Mouse (Mus musculus) heart, adult 2 months (tissue): ENCODE data around the gene Ccdc80. TPM values are rescaled to one million over a fixed set of nuclear protein-coding genes. Genes with fewer than 3 reads are reported as not detected.

Source experiments
- DNase-seq, 2 experiments: peaks; one replicate each; pipeline ENCODE4 v3.0.0; 2021
- H3K27ac ChIP-seq: fragments of 200-600 bp; 2 replicates; pipeline ENCODE4 v1.8.1; 2022
- H3K27me3 ChIP-seq: fragments of 200-500 bp; 2 replicates; pipeline ENCODE4 v1.6.1; 2012; ENCODE audit warnings: mild to moderate bottlenecking, low read length, inconsistent platforms, mixed read lengths; ENCODE audit not compliant: control insufficient read depth, insufficient read depth
- H3K36me3 ChIP-seq: fragments of 200-500 bp; 2 replicates; pipeline ENCODE4 v1.6.1; 2012; ENCODE audit warnings: low read length, inconsistent platforms; ENCODE audit not compliant: control insufficient read depth, insufficient read depth
- H3K4me1 ChIP-seq: fragments of 200-500 bp; 2 replicates; pipeline ENCODE4 v1.6.1; 2011; ENCODE audit warnings: low read length; ENCODE audit not compliant: control insufficient read depth, insufficient read depth
- H3K4me3 ChIP-seq: fragments of 200-600 bp; 2 replicates; pipeline ENCODE4 v1.8.1; 2022
- H3K79me2 ChIP-seq: fragments of 200-500 bp; replicated peaks from 2 replicates; pipeline ENCODE4 v1.6.1; 2012; ENCODE audit warnings: mild to moderate bottlenecking, inconsistent platforms, low read length, moderate library complexity, mixed read lengths; ENCODE audit not compliant: control insufficient read depth, insufficient read depth
- H3K9ac ChIP-seq: fragments of 200-500 bp; 2 replicates; pipeline ENCODE4 v1.6.1; 2012; ENCODE audit warnings: low read depth, mild to moderate bottlenecking, control low read depth, inconsistent platforms, low read length, mixed read lengths
- CTCF ChIP-seq: fragments of 200-600 bp; IDR thresholded peaks from 2 replicates; pipeline ENCODE4 v1.8.1; 2022; ENCODE audit warnings: antibody characterized with exemption, mild to moderate bottlenecking, moderate library complexity
- EP300 ChIP-seq: fragments of 200-500 bp; IDR thresholded peaks from 2 replicates; pipeline ENCODE4 v1.6.1; 2011; ENCODE audit warnings: low read depth, low read length, control low read depth; ENCODE audit not compliant: insufficient read depth
- POLR2A ChIP-seq: fragments of 200-500 bp; IDR thresholded peaks from 2 replicates; pipeline ENCODE4 v1.6.1; 2011; ENCODE audit warnings: mild to moderate bottlenecking, low read depth, low read length, control low read depth; ENCODE audit not compliant: insufficient read depth
- WGBS: fragments of 180-500 bp; shearing (Covaris S2); methylation state at CpG from one replicate; pipeline ENCODE4 v1.1.7; 2018; 5-methylcytosine and 5-hydroxymethylcytosine counted together
- intact Hi-C: fragments of 180-260 bp; cut with DNase I; formaldehyde crosslinking; loops from one replicate; pipeline ENCODE4 v1.15.1; 2025
- polyA plus RNA-seq: library from polyadenylated mRNA; depleted of rRNA; stranded (reverse); fragments of >200 nt; gene quantifications from 2 replicates; pipeline ENCODE4 v1.2.3, GENCODE M21; 2012
- total RNA-seq, 2 experiments: library from RNA; stranded (reverse); gene quantifications; 2 replicates each; pipeline ENCODE4 v1.2.3; 2021

The Ccdc80 gene
- total and polyA plus RNA-seq, 3 experiments: 43.4 to 65.3 (median 64.0) TPM

DNA sequence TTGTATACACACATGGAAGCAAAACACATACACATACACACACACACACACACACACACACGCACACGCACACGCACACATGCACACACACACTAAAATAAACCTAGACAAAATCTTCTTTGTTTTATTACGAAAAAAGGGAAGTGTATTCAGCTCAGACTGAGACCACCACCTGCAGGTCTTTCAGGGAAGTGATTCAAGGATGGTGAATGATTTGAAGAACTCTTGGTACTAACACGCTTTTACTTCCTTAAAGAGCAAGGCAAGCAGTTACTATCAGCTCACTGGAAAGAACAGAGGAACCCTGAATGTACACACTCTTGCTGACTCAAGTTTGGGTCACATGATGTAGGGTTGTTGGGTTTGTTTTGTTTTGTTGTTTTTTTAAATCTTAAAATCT is 49.4 kb downstream of the Ccdc80 start:
- Histone ChIP-seq H3K9ac (no peak overlapping the region), H3K4me1 (no peaks in the 10 kb centered on the region), H3K36me3 (no peaks in the 10 kb centered on the region), H3K27ac (no peak overlapping the region), H3K79me2 (no peaks in the 10 kb centered on the region), H3K27me3 (no peaks in the 10 kb centered on the region), H3K4me3 (no peak overlapping the region)
- TF ChIP-seq CTCF: peak; percentile 34
- TF ChIP-seq POLR2A: no peak
- TF ChIP-seq EP300: no peak
- intact Hi-C loops: no loop called here
- DNase-seq: no peak
- 80% methylated on average over 5 of the region's 5 CpGs for WGBS

- H3K27me3 ChIP-seq: no peaks in the 10 kb centered on the region
- H3K27ac ChIP-seq: no peak overlapping the region
- 83% methylated on average over 6 of the region's 6 CpGs for WGBS
- no peaks in the 10 kb centered on the region for H3K4me1 ChIP-seq
- H3K36me3 ChIP-seq: no peaks in the 10 kb centered on the region
- H3K79me2 ChIP-seq: no peaks in the 10 kb centered on the region; the same call in 1 of the 2 replicates
- no peak overlapping the region for H3K9ac ChIP-seq
- intact Hi-C loops: no loop called here
- no peak overlapping the region for H3K4me3 ChIP-seq
- TF ChIP-seq CTCF (no peak), EP300 (no peak), POLR2A (no peak)
- DNase-seq: no peak
These were observed 51.9 kb downstream of the Ccdc80 start for GRCm38 (mm10) chr16:45145119-45145518.

DNA sequence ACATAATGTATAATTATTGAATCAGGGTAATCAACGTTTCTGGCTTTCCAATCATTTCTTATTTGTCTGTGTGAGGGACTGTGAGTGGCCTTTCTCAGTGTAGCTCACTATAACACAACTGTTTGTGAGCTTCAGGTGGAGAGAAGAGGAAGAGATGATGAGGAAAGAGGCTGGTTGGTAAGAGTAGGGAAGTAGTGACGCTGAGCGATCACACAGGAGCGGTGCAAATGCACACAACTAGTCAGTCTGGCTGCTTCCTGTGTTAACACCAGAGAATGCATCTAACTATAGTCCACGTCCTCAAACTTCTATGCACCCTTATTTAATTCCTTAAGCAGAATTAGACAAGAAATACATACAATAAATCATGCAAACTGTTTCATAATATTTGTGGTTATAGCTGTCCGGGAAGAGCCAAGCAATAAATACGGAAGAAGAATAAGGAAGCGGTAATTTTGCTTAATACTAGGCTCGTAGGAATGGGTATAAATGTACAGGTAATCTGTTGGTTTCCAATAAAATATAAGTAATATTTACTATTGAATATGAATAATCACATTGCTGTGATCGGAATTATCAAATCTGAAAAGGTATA is 55.4 kb downstream of the Ccdc80 start:
- no peak overlapping the region for H3K9ac ChIP-seq
- intact Hi-C loops: no loop called here
- H3K79me2 ChIP-seq: no peaks in the 10 kb centered on the region; the same call in 1 of the 2 replicates
- peaks cover 2% of the 10 kb centered on the region; the same call in 1 of the 2 replicates for H3K36me3 ChIP-seq
- WGBS: 90% methylated on average over 10 of the region's 10 CpGs
- no peaks in the 10 kb centered on the region for H3K27me3 ChIP-seq
- DNase-seq: no peak
- no peak for TF ChIP-seq CTCF
- TF ChIP-seq POLR2A: no peak
- no peak for TF ChIP-seq EP300
- no peak overlapping the region for H3K27ac ChIP-seq
- no peaks in the 10 kb centered on the region for H3K4me1 ChIP-seq
- no peak overlapping the region for H3K4me3 ChIP-seq

GRCm38 (mm10) chr16:45154741-45155250 is 61.6 kb downstream of the Ccdc80 start:
- 53% methylated on average over 3 of the region's 3 CpGs for WGBS
- intact Hi-C loops: loop anchor here (5.0 kb wide), 1 partner anchor 57 kb away; no protein-coding TSS in a partner anchor

DNA sequence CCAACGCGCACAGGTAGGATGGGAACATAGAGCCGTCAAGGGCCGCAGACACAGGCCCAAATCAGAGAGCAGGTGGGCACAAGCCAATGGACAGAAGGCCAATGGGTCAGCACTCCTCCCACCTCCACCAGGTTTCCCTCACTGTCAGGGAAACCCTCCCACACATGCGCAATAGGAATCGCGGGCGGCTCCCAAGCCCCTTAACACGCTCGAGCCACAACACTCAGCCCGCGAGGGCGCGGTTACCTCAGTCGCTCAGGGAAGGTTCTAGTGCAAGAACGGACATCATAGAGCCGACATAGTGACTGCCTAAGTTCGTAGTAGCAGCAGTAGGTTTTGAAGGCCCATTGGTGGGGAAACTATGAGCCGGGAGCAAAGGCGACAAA is 64.9 kb downstream of the Ccdc80 start:
- intact Hi-C loops: loop anchor here (5.0 kb wide), 1 partner anchor 61 kb away; no protein-coding TSS in a partner anchor
- peaks cover 4% of the 10 kb centered on the region for H3K36me3 ChIP-seq
- H3K79me2 ChIP-seq: peaks cover 2% of the 10 kb centered on the region; the same call in 1 of the 2 replicates
- H3K27me3 ChIP-seq: no peaks in the 10 kb centered on the region
- WGBS: 1% methylated on average over 20 of the region's 20 CpGs
- peak; percentile 78 to 80 for DNase-seq
- H3K4me1 ChIP-seq: 0 out of 2 replicates have a peak, but pooled peaks cover 3% of the 10 kb centered on the region
- H3K4me3 ChIP-seq: peak overlapping the region; percentile 78
- peak overlapping the region; percentile 73 for H3K9ac ChIP-seq
- TF ChIP-seq POLR2A: no peak; the same call in none of the 2 replicates
- TF ChIP-seq CTCF: no peak
- no peak for TF ChIP-seq EP300
- H3K27ac ChIP-seq: peak overlapping the region; percentile 86

More at GRCm38 (mm10) chr16:45154741-45155250, 61.6 kb downstream of the Ccdc80 start:
- Histone ChIP-seq H3K27me3 (no peaks in the 10 kb centered on the region), H3K36me3 (peaks cover 3% of the 10 kb centered on the region; the same call in 1 of the 2 replicates), H3K4me3 (no peak overlapping the region), H3K9ac (no peak overlapping the region), H3K79me2 (peaks cover 2% of the 10 kb centered on the region), H3K4me1 (0 out of 2 replicates have a peak, but pooled peaks cover 2% of the 10 kb centered on the region), H3K27ac (no peak overlapping the region)
- DNase-seq: no peak
- TF ChIP-seq EP300 (no peak), POLR2A (no peak), CTCF (no peak)
